9 mouse cellular contexts compared by ENCODE assay signal in genomic region chr2:145610796-145611705, GRCm38 (mm10).
A peak's percentile ranks its signal among the peaks of the same experiment; 100 is the strongest.
DNase-seq lines count a peak whose midpoint lies in the region; ATAC-seq and TF ChIP-seq lines count a peak whose summit lies in the region.
"Had no signal": no experiment of that assay in that cellular context is flagged by ENCODE, and none has a peak within 500 bp of the region (broad histone marks: within the 10 kb centered on the region; RNA-seq: fewer than 3 reads in every experiment).

No protein-coding gene starts in this region.

- H3K9ac ChIP-seq in kidney, embryonic 14.5 days (ENCODE audit: low read depth, low read length): no peak overlapping the region
- no peak overlapping the region for H3K9ac ChIP-seq in MEL (ENCODE audit: control insufficient read depth, low read depth, low read length, poor library complexity, severe bottlenecking)

- peak; percentile 30 to 48 (median 41); a peak in 5 of 6 replicates for TF ChIP-seq CTCF in MEL (IDR thresholded peaks at IDR 0.05 in 2 of 3, conservative IDR thresholded peaks at IDR 0.05 in 1 of 3; ENCODE audit: control insufficient read depth in 1 of 3, insufficient read depth in 1 of 3, low read depth in 2 of 3, low read length in 3 of 3, poor library complexity in 1 of 3, severe bottlenecking in 1 of 3)
- peak; percentile 64 for TF ChIP-seq CTCF in cerebellum, adult 2 months (IDR thresholded peaks at IDR 0.05; ENCODE audit: borderline replicate concordance, insufficient read depth, low read depth, low read length)

- no peaks in the 10 kb centered on the region; the same call in 1 of the 2 replicates for H3K36me3 ChIP-seq in kidney, embryonic 14.5 days (ENCODE audit: control insufficient read depth, insufficient read depth, low read length)
- H3K36me3 ChIP-seq in MEL (ENCODE audit: control insufficient read depth in 1 of 2, insufficient read depth in 2 of 2, low read length in 2 of 2) (no peaks in the 10 kb centered on the region), myocyte (ENCODE audit: control insufficient read depth, insufficient read depth) (no peaks in the 10 kb centered on the region)

- H3K9me3 ChIP-seq in kidney, embryonic 14.5 days (ENCODE audit: control insufficient read depth, low read length): no peaks in the 10 kb centered on the region
- H3K9me3 ChIP-seq in MEL (replicated peaks; ENCODE audit: insufficient read depth, low read length): no peaks in the 10 kb centered on the region
- H3K9me3 ChIP-seq: megakaryocyte, embryonic 14.5 days had no signal

- no peak for ATAC-seq in kidney, embryonic 14.5 days (ENCODE audit: low FRiP score, low TSS enrichment)
- ATAC-seq in activated CD4-positive, CD25-positive, alpha-beta regulatory T cell, adult 4 months: no peak

- TF ChIP-seq POLR2A in MEL (IDR thresholded peaks at IDR 0.05; ENCODE audit: control insufficient read depth in 1 of 2, insufficient read depth in 1 of 2, low read depth in 1 of 2, low read length in 2 of 2, poor library complexity in 1 of 2) (no peak), myocyte (IDR thresholded peaks at IDR 0.05; ENCODE audit: insufficient read length, low read depth) (no peak)
- TF ChIP-seq POLR2A in cerebellum, adult 2 months (IDR thresholded peaks at IDR 0.05; ENCODE audit: borderline replicate concordance, insufficient read depth, low read length): no peak

- no peak for TF ChIP-seq EP300 in MEL (IDR thresholded peaks at IDR 0.05; ENCODE audit: low read depth in 1 of 2, low read length in 2 of 2)

- intact Hi-C loops in left cerebral cortex, postnatal 25 days (cut with DNase I): no loop called here

- no peak overlapping the region for H3K27ac ChIP-seq in kidney, embryonic 14.5 days (ENCODE audit: low read depth, low read length)
- H3K27ac ChIP-seq in MEL (ENCODE audit: control insufficient read depth, low read depth, low read length): no peak overlapping the region
- no peak overlapping the region for H3K27ac ChIP-seq in cerebellum, adult 2 months (ENCODE audit: insufficient read depth, low read length)

- H3K79me2 ChIP-seq in MEL (ENCODE audit: control insufficient read depth, insufficient read depth, low read length, poor library complexity): no peaks in the 10 kb centered on the region
- H3K79me2 ChIP-seq in myocyte (ENCODE audit: control insufficient read depth, insufficient read depth): no peaks in the 10 kb centered on the region

- no peak overlapping the region for H3ac ChIP-seq in myocyte (ENCODE audit: control insufficient read depth, insufficient read length)

- no peak; the same call in 1 of the 2 replicates for TF ChIP-seq RAD21 in MEL (IDR thresholded peaks at IDR 0.05; ENCODE audit: low read depth, low read length)

- H3K4me1 ChIP-seq in kidney, embryonic 14.5 days (ENCODE audit: control insufficient read depth, insufficient read depth, low read length): no peaks in the 10 kb centered on the region
- no peaks in the 10 kb centered on the region for H3K4me1 ChIP-seq in MEL (ENCODE audit: control insufficient read depth in 1 of 2, insufficient read depth in 2 of 2, low read length in 2 of 2)
- no peaks in the 10 kb centered on the region for H3K4me1 ChIP-seq in cerebellum, adult 2 months (ENCODE audit: control insufficient read depth, insufficient read depth, low read length)

- H3K4me2 ChIP-seq in kidney, embryonic 14.5 days (replicated peaks; ENCODE audit: low read depth, low read length): no peak overlapping the region
- H3K4me2 ChIP-seq in myocyte (ENCODE audit: low read depth): no peak overlapping the region

- H3K27me3 ChIP-seq in kidney, embryonic 14.5 days (ENCODE audit: control insufficient read depth, insufficient read depth, low read length): no peaks in the 10 kb centered on the region
- H3K27me3 ChIP-seq in MEL (ENCODE audit: control insufficient read depth in 1 of 2, insufficient read depth in 2 of 2, low read length in 2 of 2) (no peaks in the 10 kb centered on the region), myocyte (ENCODE audit: control insufficient read depth, insufficient read depth, insufficient read length) (no peaks in the 10 kb centered on the region)
- H3K27me3 ChIP-seq in cerebellum, adult 2 months (ENCODE audit: control insufficient read depth, insufficient read depth, low read length): no peaks in the 10 kb centered on the region
- H3K27me3 ChIP-seq: megakaryocyte, embryonic 14.5 days had no signal

- DNase-seq in kidney, adult 18-20 months: peak; percentile 73
- DNase-seq in MEL (ENCODE audit: low read depth, low spot score): peak; percentile 3
- peak; percentile 23 to 46 for DNase-seq in cerebellum, adult 2 months
- peak; percentile 57 to 59 for DNase-seq in frontal cortex, postnatal 36 days (ENCODE audit: low spot score in 2 of 2)
- peak; percentile 55 to 71 for DNase-seq in left cerebral cortex, postnatal 25 days (ENCODE audit: low spot score in 2 of 2)

- H3K4me3 ChIP-seq in kidney, embryonic 14.5 days (ENCODE audit: low read length): no peak overlapping the region
- H3K4me3 ChIP-seq in MEL (ENCODE audit: control insufficient read depth in 1 of 2, insufficient read depth in 1 of 2, low read depth in 2 of 2, low read length in 2 of 2) (no peak overlapping the region), myocyte (no peak overlapping the region)
- H3K4me3 ChIP-seq in cerebellum, adult 2 months (replicated peaks; ENCODE audit: insufficient read depth, low read depth, low read length): no peak overlapping the region
- H3K4me3 ChIP-seq: megakaryocyte, embryonic 14.5 days had no signal

- 43% methylated on average over 15 of the region's 15 CpGs for WGBS in kidney, embryonic 14.5 days
- 52% methylated on average over 15 of the region's 15 CpGs for WGBS in cerebellum, adult 2 months

TF ChIP-seq in MEL, 35 proteins besides CTCF, POLR2A, EP300 and RAD21:
- TF ChIP-seq MAFK (IDR thresholded peaks at IDR 0.05; ENCODE audit: borderline replicate concordance, low read depth, low read length): no peak
- TF ChIP-seq TCF12 (IDR thresholded peaks at IDR 0.05; ENCODE audit: low read depth, low read length): no peak
- TF ChIP-seq MYC (IDR thresholded peaks at IDR 0.05; ENCODE audit: low read depth, low read length): no peak
- TF ChIP-seq NELFE (IDR thresholded peaks at IDR 0.05; ENCODE audit: low read depth, low read length): no peak
- no peak for TF ChIP-seq ZNF384 (IDR thresholded peaks at IDR 0.05; ENCODE audit: low read depth, low read length)
- no peak for TF ChIP-seq POLR2AphosphoS2 (IDR thresholded peaks at IDR 0.05; ENCODE audit: low read length)
- no peak for TF ChIP-seq UBTF (IDR thresholded peaks at IDR 0.05; ENCODE audit: borderline replicate concordance, insufficient read depth, low read depth, low read length)
- no peak for TF ChIP-seq TAL1 (IDR thresholded peaks at IDR 0.05; ENCODE audit: low read length)
- TF ChIP-seq CHD1 (IDR thresholded peaks at IDR 0.05; ENCODE audit: low read depth, low read length): no peak
- TF ChIP-seq ZKSCAN1 (IDR thresholded peaks at IDR 0.05; ENCODE audit: low read depth, low read length): no peak
- no peak for TF ChIP-seq RCOR1 (IDR thresholded peaks at IDR 0.05; ENCODE audit: low read depth, low read length)

TF ChIP-seq in myocyte, 11 proteins besides CTCF, POLR2A, EP300 and RAD21:
- TF ChIP-seq SRF (IDR thresholded peaks at IDR 0.05; ENCODE audit: control insufficient read depth, insufficient read length, low read depth): no peak
- peak in 1 of 3 experiments; percentile 39 for TF ChIP-seq MYOG (IDR thresholded peaks at IDR 0.05; ENCODE audit: control insufficient read depth in 1 of 3, insufficient read depth in 1 of 3, insufficient read length in 2 of 3, low read depth in 2 of 3)
- peak in 2 of 3 experiments; percentile 2 to 9 for TF ChIP-seq MYOD1 (IDR thresholded peaks at IDR 0.05; ENCODE audit: control insufficient read depth in 1 of 3, insufficient read length in 2 of 3, low read depth in 2 of 3)
- TF ChIP-seq USF1 (IDR thresholded peaks at IDR 0.05; ENCODE audit: low read depth): no peak
- TF ChIP-seq REST (IDR thresholded peaks at IDR 0.05; ENCODE audit: insufficient read depth, insufficient read length): no peak
- TF ChIP-seq POLR2AphosphoS2 (IDR thresholded peaks at IDR 0.05; ENCODE audit: insufficient read length, low read depth): no peak

Comparison
In these comparisons a context has a peak if more than half of its experiments do, and no peak if none do; other contexts are left out.
1. DNase-seq: peak in every context shown above with its lines; median percentile 73 in kidney, adult 18-20 months; 63 in left cerebral cortex, postnatal 25 days; 58 in frontal cortex, postnatal 36 days; 34 in cerebellum, adult 2 months; 3 in MEL.